Mouse (Mus musculus) heart, adult 9 months (tissue): ENCODE results near the gene Ppp6r3.

Source experiments
- DNase-seq, 2 experiments: peaks; one replicate each; pipeline ENCODE4 v3.0.0; 2022; ENCODE audit warnings: low spot score in 2 of 2

The Ppp6r3 gene

DNA sequence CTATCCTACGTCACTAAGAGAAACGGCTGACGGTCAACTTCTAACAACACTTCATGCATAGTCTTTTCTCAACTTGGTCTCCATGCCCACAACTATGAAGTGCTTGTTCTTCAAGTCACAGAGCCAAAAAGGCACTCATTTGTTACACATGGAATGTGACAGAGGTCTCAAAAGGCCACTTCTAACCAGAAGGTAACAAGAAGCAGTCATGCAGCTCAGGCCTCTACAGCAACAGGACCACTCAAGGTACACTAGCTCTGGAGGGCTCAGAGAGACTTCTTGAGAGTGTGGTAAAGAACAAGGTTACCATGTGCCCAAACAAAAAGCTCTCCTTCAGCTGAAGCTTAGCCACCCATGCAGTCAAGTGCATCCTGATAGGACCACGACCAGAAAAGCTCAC lies 46.9 kb downstream of the Ppp6r3 start:
- no peak for DNase-seq

DNA sequence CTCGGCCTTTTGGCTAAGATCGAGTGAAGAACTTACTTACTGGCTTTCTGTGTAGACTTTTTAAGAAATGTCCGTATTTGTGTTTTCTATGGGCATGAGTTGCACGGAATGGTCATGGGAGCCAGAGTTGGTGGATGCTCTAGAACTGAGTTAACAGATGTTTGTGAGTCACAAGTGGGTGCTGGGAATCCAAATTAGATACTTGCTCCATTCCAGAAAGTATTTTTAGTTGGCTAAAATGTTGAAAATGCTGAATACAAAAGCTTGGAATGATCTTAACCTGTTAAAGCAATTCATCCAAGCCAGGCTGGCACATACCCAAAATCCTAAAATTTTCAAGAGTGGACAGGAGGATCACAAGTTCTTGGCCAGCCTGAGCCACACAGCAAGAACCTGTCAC lies 48.0 kb downstream of the Ppp6r3 start:
- no peak for DNase-seq

DNA sequence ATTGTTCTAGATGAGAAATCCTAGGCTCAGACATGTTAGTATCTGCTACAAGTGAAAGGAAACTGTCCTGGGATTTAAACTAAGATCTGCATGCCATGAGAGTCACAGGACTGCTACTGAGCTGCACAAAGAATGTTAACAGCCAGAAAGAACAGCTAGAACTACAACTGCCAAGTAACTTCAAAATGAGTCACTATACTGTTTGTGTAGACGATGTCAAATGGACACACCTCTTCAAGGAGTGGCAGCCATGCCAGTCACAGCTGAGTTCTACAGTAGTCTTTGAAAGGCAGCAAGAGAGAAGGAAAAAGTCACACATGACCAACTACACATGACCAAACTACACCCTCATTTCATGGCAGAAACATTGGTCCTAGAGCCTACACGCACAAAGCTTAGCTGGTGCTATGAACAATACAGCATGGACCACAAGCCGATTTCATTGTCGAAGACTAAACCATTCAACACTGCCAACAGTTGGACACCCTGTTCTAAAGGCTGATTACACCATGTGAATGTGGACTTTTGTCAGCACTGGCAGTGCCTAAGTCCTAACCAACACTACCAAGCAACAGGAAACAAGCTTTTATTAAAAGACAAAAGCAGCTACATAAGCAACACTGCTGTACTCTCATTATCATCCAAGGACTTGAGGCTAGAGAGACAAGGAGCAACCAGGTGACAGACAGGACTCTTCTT lies 55.9 kb downstream of the Ppp6r3 start:
- DNase-seq = no peak

DNA sequence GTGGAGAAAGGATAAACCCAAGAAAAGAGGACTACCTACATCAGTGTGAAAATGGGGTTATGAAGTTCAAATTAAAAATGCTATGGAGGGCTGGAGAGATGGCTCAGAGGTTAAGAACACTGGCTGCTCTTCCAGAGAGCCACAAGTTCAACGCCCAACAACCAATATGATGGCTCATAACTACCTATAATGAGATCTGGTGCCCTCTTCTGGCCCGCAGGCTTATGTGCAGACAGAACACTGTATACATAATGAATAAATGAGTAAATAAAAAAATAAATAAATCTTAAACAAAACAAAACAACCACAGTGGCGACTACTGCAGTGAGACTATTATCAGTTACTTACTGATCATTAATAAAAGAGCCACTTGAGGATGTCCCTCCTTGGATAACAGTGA lies 78.3 kb downstream of the Ppp6r3 start:
- DNase-seq = no peak

DNA sequence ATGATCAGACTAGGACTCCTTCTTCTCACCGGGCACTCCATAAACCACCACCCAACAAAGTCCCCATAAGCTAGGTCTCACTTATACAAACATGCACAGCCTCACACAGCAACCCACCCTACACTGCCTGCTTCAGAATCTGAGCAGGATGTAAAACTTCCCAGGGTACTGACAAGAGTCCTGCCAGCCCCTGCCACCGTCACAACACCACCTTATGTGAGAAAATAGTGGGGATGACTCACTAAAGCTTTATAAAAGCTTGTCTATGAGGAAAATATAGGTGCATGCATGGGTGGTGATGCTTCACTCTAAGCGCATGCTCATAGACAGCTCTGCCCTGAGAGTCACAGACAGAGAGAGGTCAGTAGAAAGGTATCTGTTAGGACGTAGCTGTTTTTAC lies 85.7 kb downstream of the Ppp6r3 start:
- DNase-seq = no peak

DNA sequence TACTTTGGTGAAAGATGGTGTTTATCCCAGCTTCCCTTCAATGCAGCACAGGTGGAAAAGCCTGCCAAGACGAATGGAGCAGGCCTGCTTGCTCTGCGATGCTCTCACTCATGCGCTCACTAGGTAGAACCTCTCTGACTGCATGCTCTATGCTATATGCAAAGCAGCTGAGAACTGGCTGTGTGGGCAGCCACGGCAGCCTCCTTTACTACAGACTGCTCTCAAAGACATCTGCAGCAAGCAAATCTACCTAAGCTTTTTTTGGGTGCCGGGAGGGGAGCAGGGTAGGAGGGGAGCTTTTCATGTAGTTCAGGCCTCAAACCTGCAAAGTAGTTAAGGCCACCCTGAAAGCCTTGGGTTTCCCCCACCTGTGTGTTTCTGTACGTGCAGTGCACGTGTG lies 92.7 kb downstream of the Ppp6r3 start:
- DNase-seq = no peak

DNA sequence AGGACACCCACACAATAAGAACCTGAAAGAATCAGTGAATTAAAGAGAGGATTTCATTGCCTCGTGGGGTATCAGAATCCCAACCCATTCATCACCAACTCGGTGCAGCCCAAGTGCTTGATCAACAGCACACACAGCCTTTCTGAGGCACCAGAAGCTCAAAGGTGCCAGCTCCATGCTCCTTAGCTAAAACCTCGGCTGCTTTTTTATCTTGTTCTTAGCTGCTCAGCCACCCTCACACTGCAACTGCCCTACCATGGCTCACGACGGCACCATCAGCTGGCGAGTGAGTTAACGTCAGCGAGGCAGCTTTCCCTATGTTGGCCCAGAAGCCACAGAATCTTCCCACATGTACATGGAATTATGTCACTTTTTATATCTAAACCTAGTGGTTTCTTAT lies 95.4 kb downstream of the Ppp6r3 start:
- no peak for DNase-seq

DNA sequence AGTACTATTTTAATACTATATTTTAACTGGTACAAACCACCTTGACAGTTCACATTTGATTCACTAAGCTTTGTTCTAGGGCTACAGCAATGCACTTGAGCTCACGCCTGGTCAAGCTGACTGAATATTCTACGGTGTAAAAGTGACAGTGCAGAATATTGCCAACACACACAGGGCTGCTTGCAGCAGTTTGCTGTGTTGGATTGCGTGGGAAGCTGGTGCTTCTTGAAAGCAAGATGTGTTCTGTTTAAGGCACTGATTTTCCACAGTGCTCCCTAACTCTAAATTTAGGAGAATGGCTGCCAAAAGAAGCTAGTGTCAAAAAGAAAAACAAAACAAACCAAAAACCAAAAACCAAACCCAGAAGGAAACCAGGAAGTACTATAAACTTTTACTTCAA lies 98.6 kb downstream of the Ppp6r3 start:
- no peak for DNase-seq

DNA sequence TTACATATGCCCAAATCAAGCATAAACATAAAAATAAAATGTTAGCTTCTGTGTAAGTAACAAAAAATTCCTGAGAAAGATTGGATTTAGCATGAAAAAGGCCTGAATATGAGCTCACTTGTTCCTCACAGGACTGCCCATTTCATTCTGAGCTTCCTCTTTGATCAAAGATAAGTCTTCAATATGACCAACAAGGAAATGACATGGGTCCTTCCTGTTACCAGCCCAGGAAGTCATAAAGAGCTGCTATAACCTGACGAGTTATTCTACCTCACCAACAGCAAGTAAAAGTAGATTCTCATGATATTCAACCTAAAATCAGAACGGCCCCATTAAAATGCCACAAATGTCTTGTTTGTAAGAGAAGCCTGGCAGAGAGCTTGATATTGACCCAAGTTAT lies 104.3 kb downstream of the Ppp6r3 start:
- no peak for DNase-seq

DNA sequence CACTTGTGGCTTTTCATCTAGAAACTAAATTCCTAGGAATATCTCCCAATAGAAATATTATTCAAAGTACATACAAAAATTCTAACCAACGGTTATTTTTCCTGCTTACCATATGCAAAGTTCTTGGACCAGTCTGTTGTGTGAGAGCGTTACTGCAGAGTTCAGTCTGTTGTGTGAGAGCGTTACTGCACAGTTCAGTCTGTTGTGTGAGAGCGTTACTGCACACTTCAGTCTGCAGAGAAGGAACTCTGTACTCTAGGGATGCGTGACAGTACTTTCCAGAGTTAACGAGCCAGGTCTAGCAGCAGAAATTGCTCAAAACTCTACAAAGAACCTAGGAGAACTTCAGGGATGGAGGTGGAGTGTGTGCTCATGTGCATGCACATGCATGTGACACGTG lies 108.0 kb downstream of the Ppp6r3 start:
- no peak for DNase-seq

DNA sequence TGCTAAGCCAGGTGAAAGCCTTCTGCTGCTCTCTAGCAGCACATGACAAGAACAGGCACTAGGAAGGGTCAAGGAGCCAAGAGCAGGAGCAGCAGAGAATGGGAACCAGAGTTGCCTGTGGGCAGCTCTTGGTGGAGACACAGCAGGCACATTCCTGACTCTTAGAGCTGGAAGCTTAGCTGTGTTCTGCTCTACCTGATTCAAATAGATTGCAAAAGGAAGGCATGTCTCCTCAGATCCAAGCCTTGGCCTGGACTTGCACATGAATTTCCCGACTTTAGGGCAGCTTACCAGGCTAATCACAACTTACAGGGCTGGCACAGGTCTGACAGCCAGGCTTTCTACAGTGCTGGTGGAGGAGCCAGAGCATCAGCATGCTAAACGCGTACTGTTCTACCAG lies 115.6 kb downstream of the Ppp6r3 start:
- no peak for DNase-seq

DNA sequence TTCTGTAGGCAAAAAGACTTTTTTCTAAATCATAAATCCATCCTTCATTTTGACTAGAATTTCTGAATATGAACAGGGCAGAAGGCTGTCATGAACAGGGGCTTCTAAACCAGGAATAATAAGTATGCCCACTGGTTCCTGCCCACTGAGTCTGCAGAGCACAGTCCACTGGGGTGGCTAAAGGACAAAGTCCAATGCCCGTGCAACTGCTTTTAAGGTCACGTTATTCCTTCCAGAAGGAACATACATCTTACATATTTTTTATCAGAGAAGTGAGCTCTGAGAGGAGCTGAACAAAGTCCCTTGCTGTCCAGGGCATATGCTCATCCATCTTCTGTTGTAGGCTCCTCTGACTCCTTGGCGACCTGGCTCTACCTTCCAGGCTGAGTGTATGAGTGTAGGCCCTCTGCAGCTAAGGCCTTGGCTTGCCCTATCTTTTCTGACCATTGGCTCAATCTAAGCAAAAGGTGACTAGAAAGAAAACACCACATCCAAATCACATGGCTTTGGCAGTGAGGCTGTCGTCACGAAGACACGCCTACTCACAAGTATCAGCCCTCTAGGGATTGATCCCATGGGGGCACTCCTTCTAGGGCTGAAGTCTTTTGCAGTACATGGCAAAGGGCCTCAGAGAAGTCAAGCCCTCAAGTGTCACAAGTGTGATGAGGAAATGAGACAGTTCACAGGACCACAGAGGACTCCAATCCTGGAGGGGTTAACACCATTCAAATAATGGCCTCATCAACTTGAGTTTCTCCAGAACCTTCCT lies 117.0 kb downstream of the Ppp6r3 start:
- DNase-seq = no peak

DNA sequence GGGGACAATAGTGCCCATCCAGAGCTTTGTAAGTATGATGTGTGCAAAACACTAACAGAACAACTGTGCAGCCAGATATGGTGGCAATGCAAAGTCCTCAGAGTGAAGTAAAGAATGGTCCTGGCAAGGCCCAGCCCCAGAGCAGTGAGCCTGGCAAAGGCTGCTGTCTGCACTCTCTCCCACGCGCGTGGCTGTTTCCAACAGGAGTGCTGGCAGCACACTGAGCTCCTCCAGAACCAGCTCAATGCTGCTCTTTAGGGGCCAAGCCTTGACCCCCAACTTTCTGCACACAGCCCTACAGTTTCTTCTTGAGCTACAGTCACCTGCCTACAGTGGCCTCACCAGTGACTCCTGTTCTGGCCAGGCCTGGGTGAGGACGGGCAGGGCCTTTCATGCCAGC lies 117.8 kb downstream of the Ppp6r3 start:
- DNase-seq = no peak

DNA sequence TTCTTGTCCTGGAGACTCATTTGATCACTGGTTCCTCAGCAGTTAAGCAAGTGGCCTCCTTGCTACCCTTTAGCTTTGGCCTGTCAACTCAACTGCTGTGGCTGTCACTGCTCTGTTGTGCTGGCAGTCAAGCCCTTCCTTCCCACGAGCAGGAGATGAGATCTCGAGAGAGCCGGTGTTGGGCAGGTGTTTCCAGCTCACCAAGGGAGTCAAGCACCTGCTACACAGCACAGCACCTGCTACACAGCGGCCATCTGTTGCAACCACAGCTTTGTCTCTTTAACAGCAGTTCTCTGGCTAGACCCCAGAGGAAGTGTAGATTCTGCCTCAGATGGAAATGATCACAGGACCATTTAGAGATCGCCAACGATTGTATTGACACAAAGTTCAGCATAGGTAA lies 123.9 kb downstream of the Ppp6r3 start:
- DNase-seq = peak in 1 of 2 experiments; percentile 4

DNA sequence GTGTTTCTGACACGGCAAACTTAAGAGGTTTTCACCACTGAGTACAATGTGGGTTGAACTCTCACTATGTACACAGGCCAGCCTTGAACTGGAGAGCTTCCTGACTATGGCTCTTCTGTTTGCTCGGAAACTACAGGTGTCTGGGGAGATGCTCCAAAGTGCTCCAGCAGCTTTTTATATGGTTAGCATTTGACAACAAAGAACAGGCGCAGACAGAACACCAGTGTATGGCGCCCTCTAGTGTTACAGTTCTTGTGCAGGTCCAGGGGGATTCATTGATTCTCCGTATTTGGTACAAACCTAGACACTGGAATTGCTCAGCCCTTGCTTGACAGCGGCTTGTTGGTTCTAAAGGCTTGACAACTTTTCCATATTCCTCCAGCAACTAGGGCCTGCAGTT lies 124.4 kb downstream of the Ppp6r3 start:
- peak; percentile 36 to 64 for DNase-seq

DNA sequence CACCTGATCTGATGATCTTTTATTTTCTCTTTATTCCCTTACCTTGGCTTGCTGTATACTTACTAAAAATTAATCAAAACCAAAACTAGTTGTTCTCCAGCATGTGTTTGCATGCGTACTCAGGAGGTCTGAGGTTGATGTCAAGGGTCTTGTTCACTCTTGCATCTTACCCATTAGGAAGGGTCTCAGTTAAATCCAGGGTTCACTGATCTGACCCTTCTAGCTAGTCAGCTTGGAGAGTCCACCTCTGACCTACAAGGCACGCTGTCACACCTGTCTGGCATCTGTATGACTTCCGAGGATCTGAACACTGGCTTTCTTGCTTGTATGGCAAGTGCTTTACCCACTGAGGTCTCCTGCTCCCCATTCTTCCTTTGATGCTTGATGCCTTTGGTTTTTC lies 124.8 kb downstream of the Ppp6r3 start:
- no peak for DNase-seq

DNA sequence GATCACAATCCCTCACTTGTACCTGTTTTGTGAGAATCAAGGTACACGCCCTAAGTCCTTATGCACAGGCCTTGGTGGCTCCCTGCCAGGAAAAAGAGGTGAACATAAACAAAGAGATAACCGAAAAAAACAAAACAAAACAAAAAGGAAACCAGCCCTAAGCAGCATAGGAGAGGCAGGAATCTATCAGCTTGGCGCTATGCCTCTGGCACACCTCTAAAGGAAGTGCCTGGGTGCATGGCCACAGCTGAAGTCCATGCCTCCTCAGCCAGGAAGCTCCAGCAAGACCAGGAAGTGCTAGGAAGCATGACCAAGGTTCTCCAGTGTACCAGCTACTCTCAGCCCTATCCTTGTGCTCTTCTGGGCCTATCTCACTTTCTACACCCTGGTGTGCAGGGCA lies 126.3 kb downstream of the Ppp6r3 start:
- peak in 1 of 2 experiments; percentile 13 for DNase-seq

DNA sequence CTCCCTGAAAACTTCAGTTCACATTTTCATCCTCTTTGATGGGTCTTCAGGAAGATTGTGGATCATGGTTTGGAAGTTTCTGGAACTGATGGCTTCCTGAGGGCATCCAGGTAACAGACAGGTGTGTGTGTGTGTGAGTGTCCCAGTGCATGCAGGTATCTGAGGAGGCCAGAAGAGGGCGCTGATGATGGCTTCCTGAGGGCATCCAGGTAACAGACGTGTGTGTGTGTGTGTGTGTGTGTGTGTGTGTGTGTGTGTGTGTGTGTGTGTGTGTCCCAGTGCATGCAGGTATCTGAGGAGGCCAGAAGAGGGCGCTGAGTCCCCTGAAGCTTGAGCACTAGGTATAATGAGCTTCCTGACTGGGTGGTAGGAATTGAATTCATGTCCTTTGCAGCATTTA lies 128.2 kb downstream of the Ppp6r3 start:
- DNase-seq = no peak

DNA sequence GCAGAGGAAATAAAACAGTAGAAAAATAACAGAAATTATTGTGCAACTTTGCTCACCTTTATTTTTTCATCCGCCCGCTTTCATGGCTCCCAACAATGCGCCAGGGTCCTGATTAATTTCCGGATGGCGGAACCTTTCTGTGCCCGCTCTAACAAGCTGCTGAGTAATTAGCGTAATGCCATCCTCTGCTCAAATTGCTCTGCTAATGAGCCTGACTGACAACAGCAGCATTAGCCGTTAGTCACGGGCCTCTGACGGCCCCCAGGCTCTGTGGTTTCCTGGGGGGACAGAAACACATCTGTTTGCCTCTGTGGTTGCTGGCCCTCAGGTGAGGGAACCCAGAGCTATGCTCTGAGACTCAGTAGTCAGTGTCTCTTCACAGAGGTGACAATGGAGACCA lies 134.5 kb downstream of the Ppp6r3 start:
- DNase-seq = no peak

DNA sequence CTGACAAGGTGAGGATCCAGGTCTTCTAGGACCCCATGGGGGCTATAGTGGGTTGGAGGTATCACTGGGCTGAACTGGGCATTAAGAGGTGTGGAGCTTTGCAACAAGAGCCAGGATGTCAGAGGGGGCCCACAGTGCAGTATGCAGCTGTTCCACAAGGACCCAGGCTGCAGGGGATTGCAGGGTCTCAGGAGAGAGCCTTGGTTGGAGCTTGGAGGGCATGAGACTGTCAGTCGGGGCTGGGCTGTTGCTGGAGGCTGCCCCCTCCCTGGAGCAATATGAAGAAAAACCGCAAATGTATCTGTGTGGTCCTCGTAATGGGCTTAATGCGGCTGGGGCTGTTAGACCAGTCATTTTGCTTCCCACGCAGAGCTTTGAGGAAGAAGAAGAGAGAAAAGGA lies 134.9 kb downstream of the Ppp6r3 start:
- no peak for DNase-seq

DNA sequence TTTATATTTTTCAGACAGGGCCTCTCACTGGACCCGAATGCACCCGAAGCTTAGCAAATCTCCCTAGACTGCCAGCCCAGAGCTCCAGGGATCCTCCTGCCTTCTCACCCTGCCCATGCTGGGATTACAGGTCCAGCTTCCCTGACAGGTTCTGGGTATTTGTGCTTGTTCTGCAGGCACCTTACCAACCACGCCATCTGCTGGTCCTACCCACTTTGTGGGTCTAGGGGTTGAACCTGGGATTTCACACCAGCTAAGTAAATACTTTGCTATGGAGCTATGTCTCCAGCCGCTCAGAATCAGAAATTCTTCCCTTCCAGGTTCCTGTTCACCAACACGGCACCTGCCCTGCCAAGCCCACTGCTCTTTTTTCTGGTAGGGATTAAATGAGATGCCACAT lies 137.6 kb downstream of the Ppp6r3 start:
- no peak for DNase-seq

DNA sequence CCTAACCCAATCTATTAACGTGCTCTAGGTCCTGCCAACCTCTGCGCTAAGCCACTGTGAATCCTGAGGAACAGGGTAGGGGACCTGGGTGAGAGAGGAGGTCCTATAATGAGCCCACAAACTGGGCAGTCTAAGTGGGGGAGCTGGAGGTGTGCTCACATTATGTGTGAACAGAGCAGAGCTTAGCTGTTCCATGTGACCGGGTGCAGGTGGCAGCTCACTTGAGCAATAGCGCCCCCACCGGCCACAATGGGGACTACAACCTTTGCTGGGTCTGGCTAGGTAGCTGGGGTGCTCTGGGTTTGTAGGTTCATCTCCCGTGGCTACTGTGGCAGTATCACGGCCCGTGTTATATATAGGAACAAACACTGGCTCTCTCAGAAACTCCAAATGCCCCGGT lies 138.7 kb downstream of the Ppp6r3 start:
- DNase-seq = no peak

DNA sequence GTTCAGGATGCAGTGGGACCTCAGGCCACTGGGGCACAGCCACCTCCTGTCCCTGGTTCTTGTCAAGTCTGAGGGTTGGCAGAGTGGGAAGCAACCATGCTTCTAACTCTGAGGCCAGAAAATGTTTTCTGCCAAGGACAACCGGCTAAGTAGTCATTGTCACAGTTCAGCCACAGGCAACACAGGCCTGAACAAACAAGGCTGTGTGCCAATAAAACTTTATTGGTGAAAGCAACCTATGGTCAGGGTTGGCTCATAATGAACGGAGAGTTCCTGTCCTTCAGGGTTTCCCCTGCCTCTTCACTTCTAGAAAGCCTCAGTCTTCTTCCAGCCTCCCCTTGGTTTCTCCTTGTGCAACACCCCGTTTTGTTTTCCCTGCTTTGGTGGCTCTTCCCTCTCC lies 139.7 kb downstream of the Ppp6r3 start:
- DNase-seq = no peak

DNA sequence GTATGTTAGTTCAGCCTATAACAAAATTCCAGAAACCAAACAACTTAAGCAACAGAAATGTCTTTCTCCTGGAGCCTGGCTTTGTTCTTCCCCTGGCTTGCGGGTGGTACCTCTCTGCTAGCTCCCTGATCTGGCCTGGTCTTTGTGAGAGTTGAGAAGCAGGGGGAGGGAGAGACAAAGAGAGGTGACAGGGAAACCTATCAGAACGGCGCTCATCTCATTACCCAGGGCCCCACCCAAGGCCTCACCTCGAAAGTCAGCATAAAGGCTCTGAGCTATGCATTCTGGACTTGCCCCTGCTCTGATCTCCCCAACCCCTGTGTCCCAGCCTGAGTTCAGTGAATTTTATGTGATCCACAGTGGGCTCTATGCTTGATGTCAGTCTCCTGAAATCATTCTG lies 140.9 kb downstream of the Ppp6r3 start:
- DNase-seq = no peak
